Mouse (Mus musculus): ENCODE data around the gene Snx29.
"Not testable (repeated sequence)": the region's sequence is repeated elsewhere in the genome, so short reads cannot be mapped to it uniquely, and the experiment has no call there.

Snx29 gene

GRCm38 (mm10) chr16:11537663-11538062 is 215.0 kb downstream of the Snx29 start:
- no peak for DNase-seq (ENCODE audit: low spot score)

- DNase-seq (ENCODE audit: low spot score), result no peak
Measured at GRCm38 (mm10) chr16:11538191-11538590, 215.5 kb downstream of the Snx29 start.

- no peak for DNase-seq (ENCODE audit: low spot score)
Measured at GRCm38 (mm10) chr16:11540961-11541360, 218.3 kb downstream of the Snx29 start.

GRCm38 (mm10) chr16:11541769-11542168 is 219.1 kb downstream of the Snx29 start:
- no peak for DNase-seq (ENCODE audit: low spot score)

- no peak for DNase-seq (ENCODE audit: low spot score)
Measured at GRCm38 (mm10) chr16:11550043-11550725, 227.5 kb downstream of the Snx29 start.

GRCm38 (mm10) chr16:11561714-11562113 is 239.0 kb downstream of the Snx29 start:
- DNase-seq (ENCODE audit: low spot score), result no peak

GRCm38 (mm10) chr16:11563846-11564245 is 241.1 kb downstream of the Snx29 start:
- DNase-seq (ENCODE audit: low spot score), result no peak

GRCm38 (mm10) chr16:11565126-11565525 is 242.4 kb downstream of the Snx29 start:
- DNase-seq (ENCODE audit: low spot score), result no peak

GRCm38 (mm10) chr16:11567594-11567993 is 244.9 kb downstream of the Snx29 start:
- DNase-seq (ENCODE audit: low spot score), result no peak

- DNase-seq (ENCODE audit: low spot score), result no peak
Measured at GRCm38 (mm10) chr16:11568095-11568494, 245.4 kb downstream of the Snx29 start.

GRCm38 (mm10) chr16:11568601-11569000 is 245.9 kb downstream of the Snx29 start:
- no peak for DNase-seq (ENCODE audit: low spot score)

- DNase-seq (ENCODE audit: low spot score), result no peak
Measured at GRCm38 (mm10) chr16:11569127-11569526, 246.4 kb downstream of the Snx29 start.

GRCm38 (mm10) chr16:11570072-11570471 is 247.4 kb downstream of the Snx29 start:
- DNase-seq (ENCODE audit: low spot score), result no peak

- DNase-seq (ENCODE audit: low spot score), result no peak
Measured at GRCm38 (mm10) chr16:11574517-11574916, 251.8 kb downstream of the Snx29 start.

- DNase-seq (ENCODE audit: low spot score), result not testable (repeated sequence)
Measured at GRCm38 (mm10) chr16:11575733-11576132, 253.0 kb downstream of the Snx29 start.

GRCm38 (mm10) chr16:11577541-11578255 is 255.0 kb downstream of the Snx29 start:
- DNase-seq (ENCODE audit: low spot score), result no peak

- DNase-seq (ENCODE audit: low spot score), result no peak
Measured at GRCm38 (mm10) chr16:11579676-11580098, 257.0 kb downstream of the Snx29 start.

- DNase-seq (ENCODE audit: low spot score), result no peak
Measured at GRCm38 (mm10) chr16:11583941-11584639, 261.4 kb downstream of the Snx29 start.

- no peak for DNase-seq (ENCODE audit: low spot score)
Measured at GRCm38 (mm10) chr16:11588689-11589088, 266.0 kb downstream of the Snx29 start.

GRCm38 (mm10) chr16:11589336-11589735 is 266.6 kb downstream of the Snx29 start:
- DNase-seq (ENCODE audit: low spot score), result no peak

- no peak for DNase-seq (ENCODE audit: low spot score)
Measured at GRCm38 (mm10) chr16:11589782-11590695, 267.3 kb downstream of the Snx29 start.

GRCm38 (mm10) chr16:11596599-11596998 is 273.9 kb downstream of the Snx29 start:
- no peak for DNase-seq (ENCODE audit: low spot score)
